Mouse (Mus musculus): ENCODE data around the gene Mcidas. TPM values are rescaled to one million over a fixed set of nuclear protein-coding genes. Genes with fewer than 3 reads are reported as not detected.
A peak's percentile ranks its signal among the peaks of the same experiment; 100 is the strongest.

Gene Mcidas
- total and polyA plus RNA-seq, 3 experiments = 0.05 TPM; not detected in 2

GRCm38 (mm10) chr13:113034950-113035421 lies 41.3 kb downstream of the Mcidas start, which contains the start of gene Cdc20b:
Gene Cdc20b, plus strand, starts transcription at chr13:113035111.
- TF ChIP-seq TAL1 (conservative IDR thresholded peaks at IDR 0.05; ENCODE audit: low read depth, low read length) (no peak), CTCF (IDR thresholded peaks at IDR 0.05; ENCODE audit: low read depth, low read length) (no peak), GATA2 (IDR thresholded peaks at IDR 0.05; ENCODE audit: borderline replicate concordance, low read depth, low read length) (no peak), POLR2AphosphoS5 (IDR thresholded peaks at IDR 0.05; ENCODE audit: insufficient replicate concordance, low read depth, low read length) (no peak), GATA1 (IDR thresholded peaks at IDR 0.05; ENCODE audit: borderline replicate concordance, low read length) (no peak)
- Histone ChIP-seq H3K9me3 (replicated peaks) (no peaks in the 10 kb centered on the region), H3K36me3 (replicated peaks) (no peaks in the 10 kb centered on the region), H3K4me3 (ENCODE audit: low read depth, low read length) (peak within 1 kb of the TSS; percentile 67), H3K4me1 (ENCODE audit: insufficient read depth, low read depth, low read length) (peaks cover 27% of the 10 kb centered on the region), H3K27me3 (ENCODE audit: insufficient read depth, low read length) (peaks cover 55% of the 10 kb centered on the region)
- ATAC-seq (ENCODE audit: extremely low read depth, insufficient number of reproducible peaks, low FRiP score, poor library complexity, severe bottlenecking) (no peak), DNase-seq (ENCODE audit: low spot score) (peak; percentile 32)

- Histone ChIP-seq H3K9me3 (replicated peaks) (no peaks in the 10 kb centered on the region), H3K4me1 (ENCODE audit: insufficient read depth, low read depth, low read length) (peaks cover 27% of the 10 kb centered on the region), H3K36me3 (replicated peaks) (no peaks in the 10 kb centered on the region), H3K27me3 (ENCODE audit: insufficient read depth, low read length) (peaks cover 55% of the 10 kb centered on the region), H3K4me3 (ENCODE audit: low read depth, low read length) (no peak overlapping the region; the same call in 1 of the 2 replicates)
- DNase-seq (ENCODE audit: low spot score) (peak; percentile 67), ATAC-seq (ENCODE audit: extremely low read depth, insufficient number of reproducible peaks, low FRiP score, poor library complexity, severe bottlenecking) (peak; percentile 82)
- TF ChIP-seq GATA1 (IDR thresholded peaks at IDR 0.05; ENCODE audit: borderline replicate concordance, low read length) = no peak
- peak; percentile 41; the same call in 1 of the 2 replicates for TF ChIP-seq CTCF (IDR thresholded peaks at IDR 0.05; ENCODE audit: low read depth, low read length)
Measured at GRCm38 (mm10) chr13:113035852-113036251, 42.2 kb downstream of the Mcidas start.

- DNase-seq (ENCODE audit: low spot score) (no peak), ATAC-seq (ENCODE audit: extremely low read depth, insufficient number of reproducible peaks, low FRiP score, poor library complexity, severe bottlenecking) (no peak)
- Histone ChIP-seq H3K4me3 (ENCODE audit: low read depth, low read length) (no peak overlapping the region), H3K9me3 (replicated peaks) (no peaks in the 10 kb centered on the region), H3K36me3 (replicated peaks) (no peaks in the 10 kb centered on the region), H3K4me1 (ENCODE audit: insufficient read depth, low read depth, low read length) (no peaks in the 10 kb centered on the region), H3K27me3 (ENCODE audit: insufficient read depth, low read length) (peaks cover 39% of the 10 kb centered on the region)
- TF ChIP-seq POLR2AphosphoS5 (IDR thresholded peaks at IDR 0.05; ENCODE audit: insufficient replicate concordance, low read depth, low read length) = no peak
- TF ChIP-seq GATA2 (IDR thresholded peaks at IDR 0.05; ENCODE audit: borderline replicate concordance, low read depth, low read length) = no peak
- TF ChIP-seq CTCF (IDR thresholded peaks at IDR 0.05; ENCODE audit: low read depth, low read length) = no peak
- TF ChIP-seq TAL1 (conservative IDR thresholded peaks at IDR 0.05; ENCODE audit: low read depth, low read length) = no peak
- no peak for TF ChIP-seq GATA1 (IDR thresholded peaks at IDR 0.05; ENCODE audit: borderline replicate concordance, low read length)
Measured at GRCm38 (mm10) chr13:113044876-113045275, 51.2 kb downstream of the Mcidas start.

- H3K4me3 ChIP-seq (ENCODE audit: low read depth, low read length) = no peak overlapping the region
Measured at GRCm38 (mm10) chr13:113045458-113046110, 51.9 kb downstream of the Mcidas start.

GRCm38 (mm10) chr13:113046211-113046883 lies 52.7 kb downstream of the Mcidas start, which contains the start of gene Gpx8:
Gene Gpx8, minus strand, starts transcription at chr13:113046410.
- Histone ChIP-seq H3K4me1 (ENCODE audit: insufficient read depth, low read depth, low read length) (no peaks in the 10 kb centered on the region), H3K9me3 (replicated peaks) (no peaks in the 10 kb centered on the region), H3K36me3 (replicated peaks) (no peaks in the 10 kb centered on the region), H3K4me3 (ENCODE audit: low read depth, low read length) (no peak within 1 kb of the TSS), H3K27me3 (ENCODE audit: insufficient read depth, low read length) (peaks cover 33% of the 10 kb centered on the region)
- DNase-seq (ENCODE audit: low spot score) (no peak), ATAC-seq (ENCODE audit: extremely low read depth, insufficient number of reproducible peaks, low FRiP score, poor library complexity, severe bottlenecking) (no peak)
- TF ChIP-seq TAL1 (conservative IDR thresholded peaks at IDR 0.05; ENCODE audit: low read depth, low read length) = no peak

More at GRCm38 (mm10) chr13:113045458-113046110, 51.9 kb downstream of the Mcidas start:
- DNase-seq (ENCODE audit: low spot score) (no peak), ATAC-seq (ENCODE audit: extremely low read depth, insufficient number of reproducible peaks, low FRiP score, poor library complexity, severe bottlenecking) (no peak)
- H3K4me1 ChIP-seq (ENCODE audit: insufficient read depth, low read depth, low read length) = no peaks in the 10 kb centered on the region
- TF ChIP-seq TAL1 (conservative IDR thresholded peaks at IDR 0.05; ENCODE audit: low read depth, low read length) (no peak), GATA1 (IDR thresholded peaks at IDR 0.05; ENCODE audit: borderline replicate concordance, low read length) (no peak), GATA2 (IDR thresholded peaks at IDR 0.05; ENCODE audit: borderline replicate concordance, low read depth, low read length) (no peak), CTCF (IDR thresholded peaks at IDR 0.05; ENCODE audit: low read depth, low read length) (no peak), POLR2AphosphoS5 (IDR thresholded peaks at IDR 0.05; ENCODE audit: insufficient replicate concordance, low read depth, low read length) (no peak)
- peaks cover 37% of the 10 kb centered on the region for H3K27me3 ChIP-seq (ENCODE audit: insufficient read depth, low read length)
- no peaks in the 10 kb centered on the region for H3K36me3 ChIP-seq (replicated peaks)
- H3K9me3 ChIP-seq (replicated peaks) = no peaks in the 10 kb centered on the region

GRCm38 (mm10) chr13:113047018-113047417 lies 53.4 kb downstream of the Mcidas start:
- H3K4me3 ChIP-seq (ENCODE audit: low read depth, low read length) = no peak overlapping the region
- ATAC-seq (ENCODE audit: extremely low read depth, insufficient number of reproducible peaks, low FRiP score, poor library complexity, severe bottlenecking) (no peak), DNase-seq (ENCODE audit: low spot score) (no peak)
- peaks cover 26% of the 10 kb centered on the region for H3K27me3 ChIP-seq (ENCODE audit: insufficient read depth, low read length)
- H3K9me3 ChIP-seq (replicated peaks) = no peaks in the 10 kb centered on the region
- no peaks in the 10 kb centered on the region for H3K4me1 ChIP-seq (ENCODE audit: insufficient read depth, low read depth, low read length)
- no peaks in the 10 kb centered on the region for H3K36me3 ChIP-seq (replicated peaks)
- no peak for TF ChIP-seq GATA1 (IDR thresholded peaks at IDR 0.05; ENCODE audit: borderline replicate concordance, low read length)
- no peak for TF ChIP-seq POLR2AphosphoS5 (IDR thresholded peaks at IDR 0.05; ENCODE audit: insufficient replicate concordance, low read depth, low read length)
- no peak for TF ChIP-seq TAL1 (conservative IDR thresholded peaks at IDR 0.05; ENCODE audit: low read depth, low read length)
- TF ChIP-seq GATA2 (IDR thresholded peaks at IDR 0.05; ENCODE audit: borderline replicate concordance, low read depth, low read length) = no peak
- no peak for TF ChIP-seq CTCF (IDR thresholded peaks at IDR 0.05; ENCODE audit: low read depth, low read length)

Measured in G1E (cell line).